8 mouse cellular contexts compared by ENCODE assay signal in the genomic region with DNA sequence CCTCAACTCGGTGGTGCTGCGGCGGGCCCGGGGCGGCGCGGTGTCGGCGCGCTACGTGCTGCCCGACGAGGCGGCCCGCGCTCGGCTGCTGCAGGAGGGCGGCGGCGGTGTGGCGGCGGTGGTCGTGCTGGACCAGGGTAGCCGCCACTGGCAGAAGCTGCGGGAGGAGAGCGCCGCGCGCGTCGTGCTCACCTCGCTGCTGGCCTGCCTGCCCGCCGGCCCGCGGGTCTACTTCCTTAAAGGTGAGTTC. TPM values are rescaled to one million over a fixed set of nuclear protein-coding genes. Genes with fewer than 3 reads are reported as not detected.
DNase-seq lines count a peak whose midpoint lies in the region; ATAC-seq and TF ChIP-seq lines count a peak whose summit lies in the region.

No protein-coding gene starts in this region.

- no peak for ATAC-seq in intestine, embryonic 15.5 days
- no peak for ATAC-seq in neural tube, embryonic 11.5 days (ENCODE audit: insufficient read depth, low FRiP score, low TSS enrichment)

- H3K4me3 ChIP-seq in kidney, adult 2 months (ENCODE audit: insufficient read depth, low read depth, low read length): peak overlapping the region; percentile 85
- H3K4me3 ChIP-seq in cortical plate, adult 2 months (ENCODE audit: insufficient read depth, low read length): peak overlapping the region; percentile 49
- peak overlapping the region; percentile 72 for H3K4me3 ChIP-seq in intestine, embryonic 15.5 days (replicated peaks)
- H3K4me3 ChIP-seq in neural tube, embryonic 11.5 days (ENCODE audit: low read depth, low read length): peak overlapping the region; percentile 68

- intact Hi-C loops in gastrocnemius, postnatal 14 days (cut with DNase I; ENCODE audit: low total_unique reads): no loop called here

- no peak overlapping the region for H3K27ac ChIP-seq in kidney, adult 2 months (ENCODE audit: insufficient read depth, low read depth, low read length)
- H3K27ac ChIP-seq in cortical plate, adult 2 months (ENCODE audit: insufficient read depth, low read length): peak overlapping the region; percentile 44
- H3K27ac ChIP-seq in intestine, embryonic 15.5 days: peak overlapping the region; percentile 70
- H3K27ac ChIP-seq in neural tube, embryonic 11.5 days (ENCODE audit: low read depth, low read length): no peak overlapping the region

- DNase-seq in kidney, adult 2 months: no peak
- DNase-seq in kidney, postnatal 14 days: no peak
- DNase-seq in neural tube, embryonic 11.5 days (ENCODE audit: low spot score): no peak
- DNase-seq in cerebellum, adult 11 months: no peak
- DNase-seq in retina, embryonic 14.5 days (ENCODE audit: low spot score): no peak
- no peak for DNase-seq in gastrocnemius, postnatal 14 days

- no peaks in the 10 kb centered on the region for H3K9me3 ChIP-seq in intestine, embryonic 15.5 days
- no peaks in the 10 kb centered on the region for H3K9me3 ChIP-seq in neural tube, embryonic 11.5 days (ENCODE audit: control insufficient read depth, low read length)

- H3K27me3 ChIP-seq in kidney, adult 2 months (replicated peaks; ENCODE audit: control insufficient read depth, insufficient read depth, low read length): no peaks in the 10 kb centered on the region
- 0 out of 2 replicates have a peak, but pooled peaks cover 3% of the 10 kb centered on the region for H3K27me3 ChIP-seq in intestine, embryonic 15.5 days (replicated peaks)
- H3K27me3 ChIP-seq in neural tube, embryonic 11.5 days (ENCODE audit: control insufficient read depth, insufficient read depth, low read length): no peaks in the 10 kb centered on the region

- peak overlapping the region; percentile 47 for H3K9ac ChIP-seq in intestine, embryonic 15.5 days
- peak overlapping the region; percentile 70 for H3K9ac ChIP-seq in neural tube, embryonic 11.5 days (ENCODE audit: low read length)

- no peaks in the 10 kb centered on the region for H3K36me3 ChIP-seq in kidney, adult 2 months (ENCODE audit: control insufficient read depth, insufficient read depth, low read length)
- no peaks in the 10 kb centered on the region for H3K36me3 ChIP-seq in intestine, embryonic 15.5 days
- no peaks in the 10 kb centered on the region for H3K36me3 ChIP-seq in neural tube, embryonic 11.5 days (ENCODE audit: control insufficient read depth, insufficient read depth, low read length)

- WGBS in kidney, adult 2 months: under 1% methylated on average over 36 of the region's 36 CpGs
- 0% methylated on average over 36 of the region's 36 CpGs for WGBS in intestine, embryonic 15.5 days
- WGBS in neural tube, embryonic 11.5 days: 0% methylated on average over 32 of the region's 36 CpGs

- no peak for TF ChIP-seq CTCF in kidney, adult 2 months (conservative IDR thresholded peaks at IDR 0.05; ENCODE audit: insufficient read depth, insufficient read length, low read depth, low read length)
- TF ChIP-seq CTCF in cortical plate, adult 2 months (IDR thresholded peaks at IDR 0.05; ENCODE audit: extremely low read depth, insufficient read depth, low read length): no peak

- H3K4me2 ChIP-seq in intestine, embryonic 15.5 days (replicated peaks): peak overlapping the region; percentile 92
- peak overlapping the region; percentile 76 for H3K4me2 ChIP-seq in neural tube, embryonic 11.5 days (ENCODE audit: low read depth)

- no peaks in the 10 kb centered on the region for H3K4me1 ChIP-seq in kidney, adult 2 months (ENCODE audit: control insufficient read depth, insufficient read depth, low read length)
- peaks cover 2% of the 10 kb centered on the region for H3K4me1 ChIP-seq in cortical plate, adult 2 months (ENCODE audit: control insufficient read depth, insufficient read depth, low read length)
- peaks cover 21% of the 10 kb centered on the region for H3K4me1 ChIP-seq in intestine, embryonic 15.5 days (replicated peaks)
- peaks cover 10% of the 10 kb centered on the region for H3K4me1 ChIP-seq in neural tube, embryonic 11.5 days (ENCODE audit: control insufficient read depth, insufficient read depth, low read length)

- no peak for TF ChIP-seq POLR2A in kidney, adult 2 months (IDR thresholded peaks at IDR 0.05; ENCODE audit: low read depth, low read length)
- no peak for TF ChIP-seq POLR2A in cortical plate, adult 2 months (IDR thresholded peaks at IDR 0.05; ENCODE audit: extremely low read depth, insufficient read depth, low read length)

RNA-seq across cellular contexts. Expression of gene Dusp5, which starts 0.5 kb away (rescaled TPM):
- 1.0 and 2.0 TPM in 2 replicates for polyA plus RNA-seq in kidney, adult 2 months (2012; rRNA removed)
- polyA plus RNA-seq in cortical plate, adult 2 months (2012; rRNA removed): 10.4 and 11.8 TPM in 2 replicates
- 8.7 and 9.0 TPM in 2 replicates for polyA plus RNA-seq in intestine, embryonic 15.5 days (2015; fragmentation: Nextera tagmentation; extraction: Ambion mirVana)
- 5.0 and 5.4 TPM in 2 replicates for polyA plus RNA-seq in neural tube, embryonic 11.5 days (2014; fragmentation: Nextera tagmentation; extraction: Ambion mirVana)
- 1 to 10 TPM; 1.3 to 2.2 TPM for total RNA-seq in gastrocnemius, postnatal 14 days (2021)

RNA-seq across cellular contexts. Expression of gene Nutf2-ps1, which starts 59.5 kb away (rescaled TPM):
- polyA plus RNA-seq in kidney, adult 2 months (2012; rRNA removed): 96.4 and 112 TPM in 2 replicates
- 24.4 and 26.5 TPM in 2 replicates for polyA plus RNA-seq in cortical plate, adult 2 months (2012; rRNA removed)
- polyA plus RNA-seq in intestine, embryonic 15.5 days (2015; fragmentation: Nextera tagmentation; extraction: Ambion mirVana): 366 and 397 TPM in 2 replicates
- polyA plus RNA-seq in neural tube, embryonic 11.5 days (2014; fragmentation: Nextera tagmentation; extraction: Ambion mirVana): 397 and 400 TPM in 2 replicates
- total RNA-seq in gastrocnemius, postnatal 14 days (2021): 10 to 100 TPM; 74.8 to 76.8 TPM

Comparison
In these comparisons a context has a peak if more than half of its experiments do, and no peak if none do; other contexts are left out.
1. H3K27ac ChIP-seq: peak in cortical plate, adult 2 months (single experiment) and intestine, embryonic 15.5 days (single experiment); none in kidney, adult 2 months (single experiment) and neural tube, embryonic 11.5 days (single experiment).
2. Peak in every context shown above with its lines, with median percentiles within 50 percentile points of each other: H3K4me3 ChIP-seq.